7 mouse cellular contexts compared by ENCODE assay signal in the genomic region with DNA sequence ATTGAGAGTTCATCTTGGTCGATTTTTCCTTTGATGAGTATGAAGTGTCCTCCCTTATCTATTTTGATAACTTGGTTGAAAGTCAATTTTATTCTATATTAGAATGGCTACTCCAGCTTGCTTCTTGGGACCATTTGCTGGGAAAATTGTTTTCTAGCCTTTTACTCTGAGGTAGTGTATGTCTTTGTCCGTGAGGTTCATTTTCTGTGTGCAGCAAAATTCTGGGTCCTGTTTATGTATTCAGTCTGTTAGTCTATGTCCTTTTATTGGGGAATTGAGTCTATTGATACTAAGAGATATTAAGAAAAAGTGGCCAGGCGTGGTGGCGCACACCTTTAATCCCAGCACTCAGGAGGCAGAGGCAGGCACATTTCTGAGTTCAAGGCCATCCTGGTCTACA. TPM values are rescaled to one million over a fixed set of nuclear protein-coding genes. Genes with fewer than 3 reads are reported as not detected.
DNase-seq lines count a peak whose midpoint lies in the region; ATAC-seq and TF ChIP-seq lines count a peak whose summit lies in the region.
"Not testable (repeated sequence)": the region's sequence is repeated elsewhere in the genome, so short reads cannot be mapped to it uniquely, and the experiment has no call there.

No protein-coding gene starts in this region.

- H3K4me1 ChIP-seq in embryonic facial prominence, embryonic 14.5 days (ENCODE audit: control insufficient read depth, insufficient read depth, low read length); heart, embryonic 11.5 days (ENCODE audit: control insufficient read depth, insufficient read depth, low read length); hindbrain, embryonic 15.5 days (replicated peaks); liver, embryonic 15.5 days (replicated peaks); midbrain, embryonic 13.5 days (replicated peaks): not testable (repeated sequence)

- not testable (repeated sequence) for H3K36me3 ChIP-seq in embryonic facial prominence, embryonic 14.5 days (ENCODE audit: control insufficient read depth, insufficient read depth, low read length); heart, embryonic 11.5 days (ENCODE audit: control insufficient read depth, insufficient read depth, low read length); hindbrain, embryonic 15.5 days; liver, embryonic 15.5 days (replicated peaks); midbrain, embryonic 13.5 days

- WGBS in embryonic facial prominence, embryonic 14.5 days = 36% methylated on average over 4 of the region's 4 CpGs
- WGBS in heart, embryonic 11.5 days (ENCODE audit: insufficient replicate concordance) = 44% methylated on average over 4 of the region's 4 CpGs
- 37% methylated on average over 4 of the region's 4 CpGs for WGBS in hindbrain, embryonic 15.5 days
- 36% methylated on average over 4 of the region's 4 CpGs for WGBS in liver, embryonic 15.5 days (ENCODE audit: insufficient replicate concordance)
- WGBS in midbrain, embryonic 13.5 days = 44% methylated on average over 4 of the region's 4 CpGs

- peak overlapping the region; percentile 52 for H3K4me2 ChIP-seq in embryonic facial prominence, embryonic 14.5 days (ENCODE audit: low read depth, low read length)
- peak overlapping the region; percentile 58 for H3K4me2 ChIP-seq in heart, embryonic 11.5 days
- H3K4me2 ChIP-seq in hindbrain, embryonic 15.5 days = peak overlapping the region; percentile 57
- peak overlapping the region; percentile 51 for H3K4me2 ChIP-seq in liver, embryonic 15.5 days
- peak overlapping the region; percentile 54 for H3K4me2 ChIP-seq in midbrain, embryonic 13.5 days (replicated peaks)

- H3K27ac ChIP-seq in embryonic facial prominence, embryonic 14.5 days (replicated peaks; ENCODE audit: low read depth, low read length); heart, embryonic 11.5 days (ENCODE audit: low read depth, low read length); hindbrain, embryonic 15.5 days (replicated peaks); left cerebral cortex, adult 2 months; liver, embryonic 15.5 days (replicated peaks); midbrain, embryonic 13.5 days: not testable (repeated sequence)

- ATAC-seq in embryonic facial prominence, embryonic 14.5 days (ENCODE audit: low read depth); heart, embryonic 11.5 days (replicated peaks; ENCODE audit: insufficient number of reproducible peaks, low FRiP score, low TSS enrichment); hindbrain, embryonic 15.5 days (ENCODE audit: low FRiP score, low read depth); liver, embryonic 15.5 days (ENCODE audit: insufficient read depth): not testable (repeated sequence)
- ATAC-seq in midbrain, embryonic 13.5 days = 0 out of 2 replicates have a peak, but pooled peaks have one; percentile 11

- H3K9me3 ChIP-seq in embryonic facial prominence, embryonic 14.5 days (ENCODE audit: control insufficient read depth, low read length); heart, embryonic 11.5 days (replicated peaks; ENCODE audit: control insufficient read depth, low read length); hindbrain, embryonic 15.5 days; liver, embryonic 15.5 days (replicated peaks); midbrain, embryonic 13.5 days: not testable (repeated sequence)

- H3K9ac ChIP-seq in embryonic facial prominence, embryonic 14.5 days (ENCODE audit: low read depth, low read length) = peak overlapping the region; percentile 34; the same call in 1 of the 2 replicates
- H3K9ac ChIP-seq in heart, embryonic 11.5 days (ENCODE audit: low read depth, low read length); liver, embryonic 15.5 days: not testable (repeated sequence)
- H3K9ac ChIP-seq in hindbrain, embryonic 15.5 days = 0 out of 2 replicates have a peak overlapping the region, but pooled peaks have one; percentile 33
- H3K9ac ChIP-seq in midbrain, embryonic 13.5 days (replicated peaks) = peak overlapping the region; percentile 47

- H3K4me3 ChIP-seq in embryonic facial prominence, embryonic 14.5 days (ENCODE audit: low read depth, low read length) = peak overlapping the region; percentile 29
- H3K4me3 ChIP-seq in heart, embryonic 11.5 days (ENCODE audit: low read depth, low read length) = peak overlapping the region; percentile 36
- H3K4me3 ChIP-seq in hindbrain, embryonic 15.5 days = peak overlapping the region; percentile 35
- peak overlapping the region; percentile 22; the same call in 1 of the 2 replicates for H3K4me3 ChIP-seq in left cerebral cortex, adult 2 months
- peak overlapping the region; percentile 26 for H3K4me3 ChIP-seq in liver, embryonic 15.5 days (replicated peaks)
- H3K4me3 ChIP-seq in midbrain, embryonic 13.5 days (replicated peaks) = peak overlapping the region; percentile 37

- not testable (repeated sequence) for DNase-seq in embryonic facial prominence, embryonic 14.5 days (ENCODE audit: low spot score); left cerebral cortex, adult 2 months (ENCODE audit: extremely low spot score in 1 of 2, low spot score in 2 of 2)
- peak; percentile 13 for DNase-seq in retina, postnatal 1 day

- intact Hi-C loops in left cerebral cortex, adult 2 months (cut with DNase I) = not testable (repeated sequence)

- not testable (repeated sequence) for TF ChIP-seq CTCF in left cerebral cortex, adult 2 months (IDR thresholded peaks at IDR 0.05)

- H3K27me3 ChIP-seq in embryonic facial prominence, embryonic 14.5 days (replicated peaks; ENCODE audit: control insufficient read depth, insufficient read depth, low read length); heart, embryonic 11.5 days (ENCODE audit: control insufficient read depth, insufficient read depth, low read length); hindbrain, embryonic 15.5 days; liver, embryonic 15.5 days; midbrain, embryonic 13.5 days: not testable (repeated sequence)

RNA-seq across cellular contexts. Expression of a gene that starts 27.8 kb away (rescaled TPM):
- polyA plus RNA-seq in embryonic facial prominence, embryonic 14.5 days (2014; fragmentation: Nextera tagmentation; extraction: Ambion mirVana) = 26.0 and 26.5 TPM in 2 replicates
- 24.1 and 25.3 TPM in 2 replicates for polyA plus RNA-seq in heart, embryonic 11.5 days (2014; fragmentation: Nextera tagmentation; extraction: Ambion mirVana)
- polyA plus RNA-seq in hindbrain, embryonic 15.5 days (2015; fragmentation: Nextera tagmentation; extraction: Ambion mirVana) = 20.6 and 22.1 TPM in 2 replicates
- total RNA-seq in left cerebral cortex, adult 2 months (2021) = 10 to 100 TPM; 17.7 to 21.8 TPM
- 8.4 and 9.7 TPM in 2 replicates for polyA plus RNA-seq in liver, embryonic 15.5 days (2015; fragmentation: Nextera tagmentation; extraction: Ambion mirVana)
- 27.0 and 30.7 TPM in 2 replicates for polyA plus RNA-seq in midbrain, embryonic 13.5 days (2015; fragmentation: Nextera tagmentation; extraction: Ambion mirVana)

RNA-seq across cellular contexts. Expression of a gene that starts 56.2 kb away (rescaled TPM):
- 9.3 and 11.8 TPM in 2 replicates for polyA plus RNA-seq in embryonic facial prominence, embryonic 14.5 days (2014; fragmentation: Nextera tagmentation; extraction: Ambion mirVana)
- 5.3 and 6.1 TPM in 2 replicates for polyA plus RNA-seq in heart, embryonic 11.5 days (2014; fragmentation: Nextera tagmentation; extraction: Ambion mirVana)
- 10.2 and 12.4 TPM in 2 replicates for polyA plus RNA-seq in hindbrain, embryonic 15.5 days (2015; fragmentation: Nextera tagmentation; extraction: Ambion mirVana)
- total RNA-seq in left cerebral cortex, adult 2 months (2021) = 10 to 100 TPM; 59.6 to 65.0 TPM
- 0.12 and 0.28 TPM in 2 replicates for polyA plus RNA-seq in liver, embryonic 15.5 days (2015; fragmentation: Nextera tagmentation; extraction: Ambion mirVana)
- polyA plus RNA-seq in midbrain, embryonic 13.5 days (2015; fragmentation: Nextera tagmentation; extraction: Ambion mirVana) = 19.4 and 21.6 TPM in 2 replicates
